Mouse (Mus musculus): ENCODE data around the gene Tle3.

DNA sequence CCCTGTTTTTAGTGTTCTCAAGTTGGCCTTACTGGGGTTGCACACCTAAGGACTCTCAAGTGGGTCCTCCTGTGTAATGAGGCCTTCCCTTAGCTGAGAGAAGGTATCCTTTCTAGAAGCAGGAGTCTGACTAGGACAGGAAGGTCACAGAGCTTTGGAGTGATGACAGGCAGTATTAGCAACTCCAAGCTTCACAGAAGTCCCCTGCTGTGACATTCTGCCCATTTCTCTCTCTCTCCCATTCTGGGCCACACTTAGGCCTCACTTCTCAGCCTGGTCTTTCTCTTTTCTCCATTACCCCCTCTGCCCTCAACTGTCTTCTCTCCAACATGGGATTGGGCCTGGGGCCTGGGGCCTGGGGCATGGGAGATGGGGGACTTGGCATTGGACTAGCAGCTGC lies 36.0 kb upstream of the Tle3 start:
- TF ChIP-seq POLR2A (IDR thresholded peaks at IDR 0.05; ENCODE audit: extremely low read depth, insufficient read depth, low read length) (no peak), CTCF (IDR thresholded peaks at IDR 0.05; ENCODE audit: low read depth, low read length) (no peak)

Data from liver, adult 2 months (tissue).